Mouse (Mus musculus) stomach, postnatal 0 days (tissue): ENCODE measurements around the gene Fam189a1.

ENCODE experiments used
- CTCF ChIP-seq: IDR thresholded peaks from 2 replicates; pipeline ENCODE4 v1.5.1; 2016; ENCODE audit warnings: antibody characterized with exemption, low read depth, mild to moderate bottlenecking, moderate library complexity
- EP300 ChIP-seq: optimal IDR thresholded peaks from 2 replicates; pipeline ENCODE3; 2016; ENCODE audit warnings: antibody characterized with exemption

GRCm38 (mm10) chr7:64872743-64873241 lies 283.6 kb downstream of the Fam189a1 start, which contains the start of gene Nsmce3:
- TF ChIP-seq CTCF (peak; percentile 56), EP300 (no peak)
